Mouse (Mus musculus): ENCODE measurements around the gene Tmem92. TPM values are rescaled to one million over a fixed set of nuclear protein-coding genes. Genes with fewer than 3 reads are reported as not detected.

Tmem92 gene
- total and polyA plus RNA-seq, 2 experiments from 2014 or later, result not detected

DNA sequence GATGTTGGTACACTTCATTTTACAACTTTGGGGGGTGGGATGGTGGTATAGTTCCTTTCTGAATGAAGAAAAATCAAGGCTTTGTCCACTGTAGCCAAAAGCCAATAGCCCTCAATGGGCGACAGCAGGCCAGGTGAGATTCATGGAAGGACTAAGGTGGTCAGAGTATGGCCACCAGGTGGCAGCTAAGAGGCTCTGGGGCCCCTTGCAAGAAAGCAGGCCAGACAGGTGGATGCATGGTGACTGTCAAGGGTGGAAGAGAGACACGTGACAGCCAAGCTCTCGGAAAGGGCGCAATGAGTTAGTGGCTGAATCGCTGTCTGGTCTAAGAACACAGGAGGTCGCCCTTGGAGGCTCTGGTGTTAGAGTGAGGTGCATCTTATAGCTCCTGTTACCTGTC, 19.7 kb downstream of the Tmem92 start:
- Histone ChIP-seq H3K27me3 (ENCODE audit: control insufficient read depth, insufficient read depth, low read length) (no peaks in the 10 kb centered on the region), H3K9me3 (replicated peaks; ENCODE audit: control insufficient read depth, low read length) (0 out of 2 replicates have a peak, but pooled peaks cover 3% of the 10 kb centered on the region), H3K36me3 (replicated peaks; ENCODE audit: control insufficient read depth, insufficient read depth, low read length) (no peaks in the 10 kb centered on the region), H3K4me3 (ENCODE audit: low read depth, low read length) (no peak overlapping the region), H3K27ac (ENCODE audit: low read depth) (no peak overlapping the region), H3K4me1 (ENCODE audit: control insufficient read depth, insufficient read depth) (no peaks in the 10 kb centered on the region), H3K9ac (replicated peaks; ENCODE audit: low read depth, low read length) (no peak overlapping the region), H3K4me2 (ENCODE audit: low read depth, low read length) (no peak overlapping the region)
- DNase-seq (ENCODE audit: low spot score) (no peak), ATAC-seq (ENCODE audit: insufficient read depth, low read depth) (no peak)
- TF ChIP-seq EP300 (IDR thresholded peaks at IDR 0.05; ENCODE audit: low read depth) (no peak), CTCF (IDR thresholded peaks at IDR 0.05; ENCODE audit: low read depth) (peak; percentile 8; the same call in 1 of the 2 replicates)
- WGBS, result 31% methylated on average over 6 of the region's 6 CpGs

DNA sequence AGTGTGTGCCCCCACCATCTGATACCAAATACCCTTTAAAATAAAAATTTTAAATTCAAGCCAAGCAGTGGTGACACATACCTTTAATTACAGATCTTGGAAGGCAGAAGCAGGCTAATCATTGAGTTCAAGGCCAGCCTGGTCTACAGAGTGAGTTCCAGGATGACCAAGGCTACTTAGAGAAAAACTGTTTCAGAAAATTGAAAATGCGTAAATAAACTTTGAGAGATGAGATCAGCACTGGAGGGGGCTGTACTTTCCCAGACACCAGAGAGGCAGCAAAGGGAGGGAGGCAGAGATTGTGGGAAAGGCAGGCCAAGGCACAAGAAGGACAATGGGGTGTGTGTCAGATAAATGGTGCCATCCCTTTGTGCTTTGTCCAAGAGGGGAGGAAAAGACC, 20.2 kb downstream of the Tmem92 start:
- Histone ChIP-seq H3K4me3 (ENCODE audit: low read depth, low read length) (no peak overlapping the region), H3K27ac (ENCODE audit: low read depth) (no peak overlapping the region), H3K9me3 (replicated peaks; ENCODE audit: control insufficient read depth, low read length) (0 out of 2 replicates have a peak, but pooled peaks cover 3% of the 10 kb centered on the region), H3K36me3 (replicated peaks; ENCODE audit: control insufficient read depth, insufficient read depth, low read length) (no peaks in the 10 kb centered on the region), H3K9ac (replicated peaks; ENCODE audit: low read depth, low read length) (no peak overlapping the region), H3K4me2 (ENCODE audit: low read depth, low read length) (no peak overlapping the region), H3K4me1 (ENCODE audit: control insufficient read depth, insufficient read depth) (no peaks in the 10 kb centered on the region), H3K27me3 (ENCODE audit: control insufficient read depth, insufficient read depth, low read length) (no peaks in the 10 kb centered on the region)
- TF ChIP-seq EP300 (IDR thresholded peaks at IDR 0.05; ENCODE audit: low read depth), result no peak
- no peak for TF ChIP-seq CTCF (IDR thresholded peaks at IDR 0.05; ENCODE audit: low read depth)
- no peak for DNase-seq (ENCODE audit: low spot score)
- no peak for ATAC-seq (ENCODE audit: insufficient read depth, low read depth)
- WGBS, result 70% methylated on average over 1 of the region's 1 CpGs

DNA sequence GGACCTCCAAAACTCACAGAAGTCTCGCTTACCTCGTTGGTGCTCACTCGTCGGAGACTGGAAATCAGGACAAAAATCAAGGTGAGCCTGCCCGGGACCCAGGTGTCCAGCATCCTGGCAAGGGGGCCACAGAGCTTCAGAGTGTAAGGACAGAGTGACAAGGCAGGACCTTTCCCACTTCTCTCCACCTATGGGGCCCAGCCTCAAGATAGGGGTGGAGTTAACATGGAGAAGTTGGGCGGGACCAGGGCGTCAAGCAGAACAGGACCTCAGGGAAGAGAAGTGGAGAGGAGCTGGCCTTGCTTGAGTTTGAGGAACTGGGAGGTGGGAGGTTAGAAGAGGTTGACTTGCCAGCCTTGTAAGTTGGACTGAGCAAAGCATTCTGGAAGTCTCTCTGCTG, 21.7 kb downstream of the Tmem92 start:
- TF ChIP-seq CTCF (IDR thresholded peaks at IDR 0.05; ENCODE audit: low read depth), result no peak
- no peak for TF ChIP-seq EP300 (IDR thresholded peaks at IDR 0.05; ENCODE audit: low read depth)
- Histone ChIP-seq H3K27ac (ENCODE audit: low read depth) (no peak overlapping the region), H3K27me3 (ENCODE audit: control insufficient read depth, insufficient read depth, low read length) (no peaks in the 10 kb centered on the region), H3K36me3 (replicated peaks; ENCODE audit: control insufficient read depth, insufficient read depth, low read length) (no peaks in the 10 kb centered on the region), H3K9ac (replicated peaks; ENCODE audit: low read depth, low read length) (no peak overlapping the region), H3K4me1 (ENCODE audit: control insufficient read depth, insufficient read depth) (no peaks in the 10 kb centered on the region), H3K4me3 (ENCODE audit: low read depth, low read length) (no peak overlapping the region), H3K4me2 (ENCODE audit: low read depth, low read length) (no peak overlapping the region), H3K9me3 (replicated peaks; ENCODE audit: control insufficient read depth, low read length) (0 out of 2 replicates have a peak, but pooled peaks cover 3% of the 10 kb centered on the region)
- WGBS, result 54% methylated on average over 7 of the region's 7 CpGs
- DNase-seq (ENCODE audit: low spot score) (no peak), ATAC-seq (ENCODE audit: insufficient read depth, low read depth) (no peak)

DNA sequence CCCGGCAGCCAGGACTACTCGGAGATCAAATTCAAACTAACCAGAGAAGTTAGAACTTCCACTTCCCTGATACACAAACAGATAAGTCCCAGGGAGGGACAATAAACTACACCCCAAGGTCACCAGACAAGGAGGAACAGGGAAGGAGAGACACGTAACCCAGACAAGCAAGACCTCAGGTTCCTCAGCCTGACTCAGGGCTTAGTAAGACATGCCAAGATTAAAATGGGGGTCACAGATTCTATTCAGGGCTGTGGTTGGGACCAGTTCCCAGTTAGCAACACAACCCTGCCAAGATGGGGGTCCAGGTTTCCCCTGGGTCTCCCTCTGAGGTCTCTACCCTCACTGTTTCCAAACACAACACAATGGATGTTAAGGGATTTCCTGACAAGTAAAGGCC, 22.1 kb downstream of the Tmem92 start:
- WGBS, result 66% methylated on average over 3 of the region's 3 CpGs
- DNase-seq (ENCODE audit: low spot score), result no peak

DNA sequence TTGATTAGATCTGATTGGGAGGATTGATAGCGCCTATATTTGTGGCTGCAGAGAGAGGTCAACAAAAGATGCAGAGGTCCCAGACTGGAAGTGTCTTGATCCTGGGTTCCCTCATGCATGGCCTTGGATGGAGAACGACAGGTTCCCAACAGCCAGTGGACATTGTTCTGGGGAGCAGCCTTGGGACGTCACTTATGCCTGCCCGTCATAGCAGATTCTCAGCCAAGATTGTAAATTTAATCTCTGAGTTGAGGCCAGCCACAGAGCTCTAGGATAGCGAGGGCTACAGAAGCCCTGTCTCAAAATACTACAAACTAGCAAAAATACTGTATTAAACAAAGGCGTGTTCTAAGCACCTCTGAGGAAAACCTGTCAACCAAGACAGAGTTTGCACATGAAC, 22.6 kb downstream of the Tmem92 start:
- no peak overlapping the region for H3K9ac ChIP-seq (replicated peaks; ENCODE audit: low read depth, low read length)
- no peaks in the 10 kb centered on the region for H3K36me3 ChIP-seq (replicated peaks; ENCODE audit: control insufficient read depth, insufficient read depth, low read length)
- H3K9me3 ChIP-seq (replicated peaks; ENCODE audit: control insufficient read depth, low read length), result 0 out of 2 replicates have a peak, but pooled peaks cover 3% of the 10 kb centered on the region
- ATAC-seq (ENCODE audit: insufficient read depth, low read depth), result no peak
- H3K27me3 ChIP-seq (ENCODE audit: control insufficient read depth, insufficient read depth, low read length), result no peaks in the 10 kb centered on the region
- no peak for TF ChIP-seq EP300 (IDR thresholded peaks at IDR 0.05; ENCODE audit: low read depth)
- no peak for TF ChIP-seq CTCF (IDR thresholded peaks at IDR 0.05; ENCODE audit: low read depth)
- H3K27ac ChIP-seq (ENCODE audit: low read depth), result no peak overlapping the region
- H3K4me2 ChIP-seq (ENCODE audit: low read depth, low read length), result no peak overlapping the region
- WGBS, result 66% methylated on average over 6 of the region's 6 CpGs
- DNase-seq (ENCODE audit: low spot score), result no peak
- no peak overlapping the region for H3K4me3 ChIP-seq (ENCODE audit: low read depth, low read length)
- no peaks in the 10 kb centered on the region for H3K4me1 ChIP-seq (ENCODE audit: control insufficient read depth, insufficient read depth)

More for the DNA sequence above, 22.1 kb downstream of the Tmem92 start:
- Histone ChIP-seq H3K27me3 (ENCODE audit: control insufficient read depth, insufficient read depth, low read length) (no peaks in the 10 kb centered on the region), H3K4me1 (ENCODE audit: control insufficient read depth, insufficient read depth) (no peaks in the 10 kb centered on the region), H3K9me3 (replicated peaks; ENCODE audit: control insufficient read depth, low read length) (0 out of 2 replicates have a peak, but pooled peaks cover 3% of the 10 kb centered on the region), H3K27ac (ENCODE audit: low read depth) (no peak overlapping the region), H3K4me2 (ENCODE audit: low read depth, low read length) (no peak overlapping the region), H3K9ac (replicated peaks; ENCODE audit: low read depth, low read length) (no peak overlapping the region), H3K4me3 (ENCODE audit: low read depth, low read length) (no peak overlapping the region), H3K36me3 (replicated peaks; ENCODE audit: control insufficient read depth, insufficient read depth, low read length) (no peaks in the 10 kb centered on the region)
- no peak for ATAC-seq (ENCODE audit: insufficient read depth, low read depth)
- TF ChIP-seq CTCF (IDR thresholded peaks at IDR 0.05; ENCODE audit: low read depth) (no peak), EP300 (IDR thresholded peaks at IDR 0.05; ENCODE audit: low read depth) (no peak)

All from heart, postnatal 0 days (tissue).